Mouse (Mus musculus) thymus, adult 2 months (tissue): ENCODE measurements around the gene Acvr1b.

Source experiments
- CTCF ChIP-seq: fragments of 200-500 bp; IDR thresholded peaks from 2 replicates; pipeline ENCODE4 v1.5.1; 2012; ENCODE audit warnings: mild to moderate bottlenecking, control low read depth, low read length, moderate library complexity, borderline replicate concordance; ENCODE audit not compliant: control insufficient read depth, poor library complexity, insufficient read depth; ENCODE audit errors: extremely low read depth
- POLR2A ChIP-seq: fragments of 200-500 bp; IDR thresholded peaks from 2 replicates; pipeline ENCODE4 v1.6.1; 2012; ENCODE audit warnings: mild to moderate bottlenecking, low read length, control low read depth, moderate library complexity; ENCODE audit not compliant: control insufficient read depth, poor library complexity, insufficient read depth; ENCODE audit errors: extremely low read depth

DNA sequence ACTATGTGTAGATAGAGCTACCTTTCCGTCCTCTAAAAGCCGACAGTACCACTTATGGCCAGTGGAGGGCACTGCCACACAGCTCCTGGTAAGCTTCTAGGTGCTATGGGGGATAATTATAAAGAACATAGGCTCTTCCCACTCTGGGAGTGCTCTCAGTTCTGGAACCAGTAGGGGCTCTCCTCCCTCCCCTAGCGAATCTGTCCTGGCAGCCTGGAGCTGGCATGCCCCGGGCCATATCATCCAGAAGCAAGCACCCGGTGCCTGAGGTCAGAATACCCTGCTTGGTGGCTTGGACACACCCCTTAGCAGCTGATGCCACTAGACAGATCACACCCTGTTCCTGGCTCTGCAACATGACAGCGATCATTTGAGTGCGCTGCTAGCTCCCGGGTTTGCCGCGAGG is 66.9 kb downstream of the Acvr1b start:
- TF ChIP-seq CTCF: peak; percentile 64; the same call in 1 of the 2 replicates
- TF ChIP-seq POLR2A: no peak
